Mouse (Mus musculus) lung, postnatal 0 days (tissue): Measurements from ENCODE around the gene Ap1m1.

ENCODE experiments used
- CTCF ChIP-seq: IDR thresholded peaks from 2 replicates; pipeline ENCODE4 v1.5.1; 2016; ENCODE audit warnings: antibody characterized with exemption, mild to moderate bottlenecking
- EP300 ChIP-seq: IDR thresholded peaks from 2 replicates; pipeline ENCODE4 v1.6.1; 2016; ENCODE audit warnings: antibody characterized with exemption, mild to moderate bottlenecking, control low read depth

GRCm38 (mm10) chr8:72301497-72301896 lies 61.7 kb downstream of the Ap1m1 start:
- no peak for TF ChIP-seq CTCF
- TF ChIP-seq EP300: no peak
